Mouse (Mus musculus) olfactory bulb, adult 2 months (tissue): ENCODE results near the gene Bap1.

Experiments
- CTCF ChIP-seq: fragments of 200-500 bp; IDR thresholded peaks from 2 replicates; pipeline ENCODE4 v1.5.1; 2012; ENCODE audit warnings: low read depth, mild to moderate bottlenecking, low read length, moderate library complexity; ENCODE audit not compliant: insufficient read depth
- POLR2A ChIP-seq: fragments of 200-500 bp; IDR thresholded peaks from 2 replicates; pipeline ENCODE4 v1.6.1; 2012; ENCODE audit warnings: mild to moderate bottlenecking, low read depth, low read length, moderate library complexity; ENCODE audit not compliant: insufficient read depth

- TF ChIP-seq CTCF (no peak), POLR2A (no peak)
Observed at GRCm38 (mm10) chr14:31204844-31205243, 46.4 kb upstream of the Bap1 start.
